Mouse (Mus musculus): ENCODE data around the gene Rps27.

DNA sequence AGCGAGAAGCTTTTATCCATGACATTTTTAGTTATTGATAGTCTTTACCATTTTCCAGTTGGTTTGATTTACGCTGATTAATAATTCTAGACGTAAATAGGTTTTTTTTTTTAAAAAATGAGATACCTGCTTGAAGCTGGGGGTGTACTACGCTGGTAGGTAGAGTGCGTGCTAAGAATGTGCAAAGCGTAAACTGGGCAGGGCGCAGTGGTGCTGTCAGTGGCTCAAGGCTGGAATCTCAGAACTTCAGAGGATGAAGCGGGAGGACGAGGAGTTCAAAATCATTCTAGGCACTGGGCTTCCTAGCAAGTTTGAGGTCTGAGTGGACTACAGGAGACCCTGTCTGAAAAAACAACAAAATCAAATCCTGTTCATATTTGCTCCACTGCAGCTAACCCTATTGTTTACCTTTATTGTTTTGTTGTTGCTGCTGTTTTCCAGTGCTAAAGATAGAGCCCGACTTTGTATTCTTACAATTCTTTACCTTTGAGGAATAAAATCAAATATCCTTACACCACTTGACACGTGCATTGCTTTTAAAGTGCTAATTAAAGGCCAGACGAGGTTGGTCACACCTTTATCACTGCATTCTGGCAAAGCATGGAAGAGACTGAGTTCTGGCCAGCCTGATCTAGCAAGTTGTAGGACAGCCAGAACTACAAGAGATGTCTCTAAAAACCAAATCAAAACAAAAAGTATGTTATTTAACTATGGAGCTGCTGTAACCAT lies 669 bp upstream of the Rps27 start:
- TF ChIP-seq CTCF (IDR thresholded peaks at IDR 0.05; ENCODE audit: low read depth) (no peak), EP300 (optimal IDR thresholded peaks at IDR 0.05) (no peak)
